Mouse (Mus musculus) neural tube, embryonic 13.5 days (tissue): ENCODE measurements around the gene Ttll4. TPM values are rescaled to one million over a fixed set of nuclear protein-coding genes. Genes with fewer than 3 reads are reported as not detected.
A peak's percentile ranks its signal among the peaks of the same experiment; 100 is the strongest.

Experiments
- ATAC-seq: fragments of 200-750 bp; cut with Nextera tagmentation; 2 replicates; pipeline ENCODE4 v1.8.0; 2017; ENCODE audit warnings: low read depth, mild to moderate bottlenecking, moderate TSS enrichment, moderate library complexity
- H3K27ac ChIP-seq: fragments of 300-500 bp; sonication (generic); replicated peaks from 2 replicates; pipeline ENCODE4 v1.5.1; 2015; ENCODE audit warnings: moderate library complexity, mild to moderate bottlenecking, inconsistent platforms
- H3K27me3 ChIP-seq: fragments of 300-500 bp; sonication (generic); 2 replicates; pipeline ENCODE4 v1.6.1; 2015; ENCODE audit warnings: mild to moderate bottlenecking, inconsistent platforms
- H3K36me3 ChIP-seq: fragments of 300-500 bp; sonication (generic); 2 replicates; pipeline ENCODE4 v1.6.1; 2015; ENCODE audit warnings: mild to moderate bottlenecking, inconsistent platforms
- H3K4me1 ChIP-seq: fragments of 300-500 bp; sonication (generic); replicated peaks from 2 replicates; pipeline ENCODE4 v1.6.1; 2015; ENCODE audit warnings: inconsistent platforms
- H3K4me2 ChIP-seq: fragments of 300-500 bp; sonication (generic); 2 replicates; pipeline ENCODE4 v1.6.1; 2015; ENCODE audit warnings: inconsistent platforms, mild to moderate bottlenecking, moderate library complexity
- H3K4me3 ChIP-seq: fragments of 300-500 bp; sonication (generic); 2 replicates; pipeline ENCODE4 v1.5.1; 2015; ENCODE audit warnings: mild to moderate bottlenecking, inconsistent platforms
- H3K9ac ChIP-seq: fragments of 300-500 bp; sonication (generic); 2 replicates; pipeline ENCODE4 v1.6.1; 2015; ENCODE audit warnings: moderate library complexity, mild to moderate bottlenecking, inconsistent platforms
- H3K9me3 ChIP-seq: fragments of 300-500 bp; sonication (generic); 2 replicates; pipeline ENCODE4 v1.6.1; 2016; ENCODE audit warnings: inconsistent platforms
- WGBS: fragments of 180-500 bp; shearing (Covaris S2); methylation state at CpG from one replicate; pipeline ENCODE4 v1.1.7; 2015; 5-methylcytosine and 5-hydroxymethylcytosine counted together
- polyA plus RNA-seq: library from polyadenylated mRNA; unstranded; fragments of >200 nt; fragmentation: Nextera tagmentation; extraction: Ambion mirVana; gene quantifications from 2 replicates; pipeline ENCODE4 v1.2.1, GENCODE M21; 2015

Ttll4 gene
- polyA plus RNA-seq, 1 experiment from 2014 or later: 7.7 TPM

DNA sequence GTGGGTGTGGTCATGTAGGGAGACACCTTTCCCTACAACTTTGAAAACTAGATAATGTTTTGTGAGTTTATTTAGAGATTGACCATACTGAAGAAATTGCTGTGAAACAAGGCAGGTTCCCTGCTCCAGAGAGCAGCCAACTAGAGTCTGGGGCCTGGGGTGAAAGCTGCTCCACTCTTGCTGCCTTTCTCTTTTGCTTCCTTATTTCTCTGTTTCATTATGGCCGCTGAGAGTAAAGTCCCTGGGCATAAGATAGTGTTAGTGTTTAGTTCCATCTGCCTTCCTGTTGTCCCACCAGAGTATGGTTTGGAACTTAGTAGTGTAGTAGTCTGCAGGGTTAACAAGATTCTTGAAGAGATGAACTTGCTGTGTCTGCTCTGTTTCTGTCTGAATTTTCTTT is 16.3 kb downstream of the Ttll4 start:
- 88% methylated on average over 1 of the region's 1 CpGs for WGBS
- H3K9ac ChIP-seq: no peak overlapping the region
- no peak overlapping the region for H3K4me2 ChIP-seq
- H3K4me3 ChIP-seq: no peak overlapping the region
- peaks cover 47% of the 10 kb centered on the region for H3K36me3 ChIP-seq
- H3K27ac ChIP-seq: no peak overlapping the region
- ATAC-seq: no peak
- no peaks in the 10 kb centered on the region for H3K27me3 ChIP-seq
- H3K9me3 ChIP-seq: no peaks in the 10 kb centered on the region
- no peaks in the 10 kb centered on the region for H3K4me1 ChIP-seq

DNA sequence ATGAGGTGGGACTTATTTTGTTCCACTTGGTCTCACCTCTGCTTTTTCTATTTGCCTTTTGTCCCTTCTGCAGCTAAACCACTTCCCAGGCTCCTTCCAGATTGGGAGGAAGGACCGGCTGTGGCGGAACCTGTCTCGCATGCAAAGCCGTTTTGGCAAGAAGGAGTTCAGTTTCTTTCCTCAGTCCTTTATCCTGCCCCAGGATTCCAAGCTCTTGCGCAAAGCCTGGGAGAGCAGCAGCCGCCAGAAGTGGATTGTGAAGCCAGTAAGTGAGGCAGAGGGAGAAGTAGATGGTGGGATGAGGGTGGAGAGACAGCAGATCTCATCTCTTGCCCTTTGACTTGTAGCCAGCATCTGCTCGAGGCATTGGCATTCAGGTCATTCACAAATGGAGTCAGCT is 25.6 kb downstream of the Ttll4 start:
- H3K4me3 ChIP-seq: no peak overlapping the region
- no peak for ATAC-seq
- no peaks in the 10 kb centered on the region for H3K27me3 ChIP-seq
- H3K27ac ChIP-seq: no peak overlapping the region
- WGBS: 93% methylated on average over 7 of the region's 7 CpGs
- no peaks in the 10 kb centered on the region for H3K9me3 ChIP-seq
- H3K4me2 ChIP-seq: no peak overlapping the region
- no peaks in the 10 kb centered on the region for H3K4me1 ChIP-seq
- H3K36me3 ChIP-seq: peaks cover 95% of the 10 kb centered on the region
- no peak overlapping the region for H3K9ac ChIP-seq

DNA sequence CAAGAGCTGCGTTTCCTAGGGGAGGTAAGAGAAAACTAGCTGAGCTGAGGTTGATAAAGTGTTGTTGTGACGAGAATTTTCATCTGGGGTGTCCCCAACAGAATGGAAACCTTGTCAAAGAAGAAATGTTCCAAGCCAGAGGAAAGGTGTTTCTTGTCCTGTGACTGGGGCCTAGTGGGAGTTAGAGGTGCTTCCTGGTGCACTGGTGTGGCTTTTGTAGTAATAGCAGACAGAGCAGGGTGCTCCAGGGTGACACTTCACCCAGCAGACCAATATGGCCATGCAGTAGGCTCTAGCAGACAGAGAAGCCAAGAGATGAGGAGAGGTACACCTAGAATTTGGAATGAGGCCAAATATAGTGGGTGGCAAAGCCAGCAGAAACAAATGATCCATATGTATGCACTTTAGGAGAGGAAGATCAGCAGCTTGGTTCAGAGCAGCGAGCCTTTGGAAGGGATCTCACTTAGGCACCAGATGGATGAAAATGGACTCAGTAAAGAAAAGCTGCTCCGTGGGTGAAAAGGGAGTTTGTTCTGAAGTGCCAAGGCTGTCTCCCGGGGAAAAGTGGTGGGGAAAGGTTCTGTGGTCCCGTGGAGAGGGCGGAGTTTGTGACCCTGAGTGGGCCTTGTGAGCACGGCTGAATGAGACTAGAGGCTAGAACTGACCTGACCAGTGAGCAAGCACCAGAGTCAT is 32.5 kb downstream of the Ttll4 start:
- ATAC-seq: no peak
- no peak overlapping the region for H3K4me3 ChIP-seq
- H3K27ac ChIP-seq: no peak overlapping the region
- no peaks in the 10 kb centered on the region for H3K4me1 ChIP-seq
- WGBS: 89% methylated on average over 8 of the region's 8 CpGs
- H3K36me3 ChIP-seq: peaks cover 94% of the 10 kb centered on the region
- H3K4me2 ChIP-seq: no peak overlapping the region
- no peaks in the 10 kb centered on the region for H3K9me3 ChIP-seq
- H3K9ac ChIP-seq: no peak overlapping the region
- no peaks in the 10 kb centered on the region for H3K27me3 ChIP-seq

DNA sequence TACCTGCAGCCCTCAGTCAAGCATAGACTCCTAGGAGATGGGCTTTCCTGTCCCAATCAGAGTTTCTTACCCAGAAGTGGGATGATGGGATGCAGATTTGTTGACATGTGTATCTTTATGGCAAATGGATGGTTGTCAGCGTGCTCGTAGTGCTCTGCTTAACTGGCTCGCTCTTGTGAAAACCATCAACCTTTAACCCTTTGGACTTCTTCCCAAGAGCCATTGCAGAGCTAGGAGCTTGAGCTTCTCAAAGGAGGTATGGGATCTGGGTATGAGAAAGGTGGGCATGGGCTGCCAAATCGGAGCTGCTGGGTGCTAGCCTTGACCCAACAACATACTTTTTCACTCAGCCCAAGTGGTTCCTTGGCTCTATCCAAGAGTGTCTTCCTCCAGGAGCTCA is 34.3 kb downstream of the Ttll4 start:
- H3K27ac ChIP-seq: no peak overlapping the region
- H3K36me3 ChIP-seq: peaks cover 89% of the 10 kb centered on the region
- no peak for ATAC-seq
- no peaks in the 10 kb centered on the region for H3K9me3 ChIP-seq
- no peaks in the 10 kb centered on the region for H3K27me3 ChIP-seq
- 93% methylated on average over 4 of the region's 4 CpGs for WGBS
- no peak overlapping the region for H3K4me2 ChIP-seq
- no peaks in the 10 kb centered on the region for H3K4me1 ChIP-seq
- H3K4me3 ChIP-seq: no peak overlapping the region
- no peak overlapping the region for H3K9ac ChIP-seq

DNA sequence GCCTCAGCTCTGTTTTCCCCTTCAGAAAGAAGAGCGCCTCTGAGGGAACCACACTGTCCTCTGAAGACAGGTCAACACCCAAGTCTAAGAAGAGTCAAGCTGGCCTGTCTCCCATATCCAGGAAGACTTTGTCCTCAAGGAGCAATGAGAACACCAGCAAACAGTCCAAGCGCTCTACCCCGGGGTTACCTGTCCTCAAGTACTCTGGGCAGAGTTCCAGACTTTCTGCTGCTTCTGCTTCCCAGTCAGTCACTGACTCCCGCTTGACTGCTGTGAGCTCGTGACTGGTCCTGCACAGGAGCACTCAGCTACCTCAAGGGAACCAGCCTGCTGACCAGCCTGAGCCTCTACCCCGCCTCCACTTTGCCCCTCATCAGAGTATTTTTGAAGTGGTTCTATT is 35.9 kb downstream of the Ttll4 start:
- WGBS: 93% methylated on average over 6 of the region's 6 CpGs
- Histone ChIP-seq H3K4me2 (no peak overlapping the region), H3K27ac (no peak overlapping the region), H3K4me3 (no peak overlapping the region), H3K36me3 (peaks cover 83% of the 10 kb centered on the region), H3K4me1 (no peaks in the 10 kb centered on the region), H3K9me3 (no peaks in the 10 kb centered on the region), H3K27me3 (no peaks in the 10 kb centered on the region), H3K9ac (no peak overlapping the region)
- ATAC-seq: no peak

DNA sequence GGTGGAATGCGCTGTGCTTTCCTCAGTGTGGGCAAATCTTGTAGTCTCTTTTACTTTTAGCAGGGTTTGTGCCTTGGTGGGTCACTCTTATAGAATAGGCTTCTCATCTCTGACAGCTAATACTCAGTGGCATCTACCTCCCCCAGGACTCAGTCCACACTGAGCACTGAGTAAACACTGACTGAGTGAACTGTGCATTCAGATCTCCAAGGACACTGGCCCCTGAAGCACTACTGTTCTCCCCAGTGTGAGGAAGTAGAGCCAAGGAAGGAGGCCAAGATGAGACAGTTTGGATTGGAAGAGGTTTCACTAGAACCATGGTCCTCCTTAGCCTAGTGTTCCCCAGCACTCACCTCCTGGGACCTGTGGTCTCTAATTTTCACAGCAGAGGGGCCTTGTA is 36.8 kb downstream of the Ttll4 start:
- Histone ChIP-seq H3K4me1 (no peaks in the 10 kb centered on the region), H3K9ac (no peak overlapping the region), H3K4me2 (no peak overlapping the region), H3K9me3 (no peaks in the 10 kb centered on the region), H3K27me3 (no peaks in the 10 kb centered on the region), H3K4me3 (no peak overlapping the region), H3K36me3 (peaks cover 78% of the 10 kb centered on the region), H3K27ac (no peak overlapping the region)
- WGBS: 97% methylated on average over 1 of the region's 1 CpGs
- no peak for ATAC-seq

DNA sequence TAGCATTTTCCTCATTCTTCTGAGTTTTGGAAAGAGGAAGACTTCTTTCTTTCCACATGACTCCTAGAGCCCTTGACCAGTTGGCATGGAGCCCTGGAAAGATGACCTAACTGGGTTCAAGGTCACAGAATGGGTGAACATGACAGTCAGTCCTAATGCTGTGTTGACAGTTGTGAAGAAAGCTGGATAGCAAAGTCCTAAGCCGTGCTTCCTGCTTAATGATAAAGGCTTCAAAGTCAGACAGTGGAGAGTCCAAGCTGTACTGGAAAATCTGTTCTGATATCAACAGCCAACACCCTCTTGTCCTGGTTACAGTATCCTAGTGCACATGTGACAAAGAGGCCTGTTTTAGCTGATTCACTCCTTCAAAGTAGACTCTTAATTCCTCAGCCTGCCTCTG is 37.2 kb downstream of the Ttll4 start:
- H3K4me1 ChIP-seq: no peaks in the 10 kb centered on the region

DNA sequence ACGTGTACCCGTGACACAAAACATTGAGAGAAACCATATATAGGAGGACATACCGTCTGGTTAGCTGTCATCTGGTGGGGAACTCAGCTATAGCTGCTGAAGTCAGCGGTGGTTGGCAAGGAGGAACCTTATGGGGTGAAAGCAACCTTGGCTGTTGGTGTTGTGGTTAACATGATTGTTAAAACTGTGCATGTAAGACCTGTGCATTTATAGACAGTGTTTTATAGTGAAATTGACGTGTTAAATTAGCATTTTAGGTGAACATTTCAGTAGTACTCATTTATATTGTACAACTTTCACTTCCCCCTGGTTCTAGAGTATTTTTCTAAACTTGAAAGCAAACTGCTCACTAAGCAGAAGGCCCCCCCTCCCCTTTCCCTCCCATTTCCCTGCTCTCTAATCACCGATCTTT is 40.6 kb downstream of the Ttll4 start:
- H3K9ac ChIP-seq: no peak overlapping the region
- no peaks in the 10 kb centered on the region for H3K9me3 ChIP-seq
- WGBS: 93% methylated on average over 6 of the region's 6 CpGs
- no peak overlapping the region for H3K27ac ChIP-seq
- H3K4me3 ChIP-seq: no peak overlapping the region
- H3K4me2 ChIP-seq: no peak overlapping the region
- ATAC-seq: no peak
- H3K27me3 ChIP-seq: no peaks in the 10 kb centered on the region
- H3K36me3 ChIP-seq: peaks cover 42% of the 10 kb centered on the region
- H3K4me1 ChIP-seq: no peaks in the 10 kb centered on the region

More for the DNA sequence above, 37.2 kb downstream of the Ttll4 start:
- H3K4me3 ChIP-seq: no peak overlapping the region
- H3K4me2 ChIP-seq: no peak overlapping the region
- peaks cover 75% of the 10 kb centered on the region for H3K36me3 ChIP-seq
- ATAC-seq: no peak
- H3K27me3 ChIP-seq: no peaks in the 10 kb centered on the region
- no peak overlapping the region for H3K9ac ChIP-seq
- no peaks in the 10 kb centered on the region for H3K9me3 ChIP-seq
- 94% methylated on average over 1 of the region's 1 CpGs for WGBS
- H3K27ac ChIP-seq: no peak overlapping the region

DNA sequence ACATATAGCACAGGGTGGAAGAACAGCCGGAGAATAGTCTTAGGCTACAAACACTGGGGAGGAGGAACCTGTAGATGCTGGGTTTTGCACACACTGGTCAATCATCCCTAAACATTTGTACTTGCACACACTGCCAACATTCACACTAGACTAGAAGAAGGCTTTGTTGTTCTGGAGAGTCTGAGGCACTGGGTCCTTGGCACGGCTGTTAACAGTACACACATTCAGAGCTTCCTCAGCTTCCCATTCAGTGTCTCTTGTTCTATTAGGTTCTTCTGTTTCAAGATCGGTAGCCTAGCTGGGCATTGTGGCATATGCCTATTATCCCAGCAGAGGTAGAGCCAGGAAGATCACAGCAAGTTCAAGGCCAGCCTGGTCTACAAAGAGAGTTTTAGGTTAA is 42.6 kb downstream of the Ttll4 start:
- H3K27me3 ChIP-seq: no peaks in the 10 kb centered on the region
- no peak overlapping the region for H3K4me3 ChIP-seq
- no peak for ATAC-seq
- H3K4me2 ChIP-seq: no peak overlapping the region
- no peak overlapping the region for H3K27ac ChIP-seq
- peaks cover 22% of the 10 kb centered on the region for H3K36me3 ChIP-seq
- WGBS: 65% methylated on average over 3 of the region's 3 CpGs
- H3K9ac ChIP-seq: no peak overlapping the region
- no peaks in the 10 kb centered on the region for H3K9me3 ChIP-seq
- H3K4me1 ChIP-seq: no peaks in the 10 kb centered on the region

DNA sequence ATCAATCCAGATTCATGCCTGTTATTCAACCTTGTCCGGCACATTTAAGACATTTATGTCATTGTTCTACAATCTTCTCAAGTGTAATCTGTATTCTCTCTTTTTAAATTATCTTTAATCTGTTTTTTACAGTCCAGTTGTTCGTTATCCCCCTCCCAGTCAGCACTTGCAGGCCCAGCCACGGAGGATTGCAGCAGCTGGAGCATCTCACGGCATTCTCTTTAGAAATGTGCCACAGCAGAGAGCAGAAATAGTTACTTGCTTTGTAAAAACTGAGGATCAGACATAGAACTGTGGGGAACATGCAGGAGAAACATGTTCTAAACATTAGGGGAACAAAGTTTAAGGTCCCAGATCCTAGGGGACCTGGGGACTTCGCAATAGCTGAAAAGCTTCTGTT is 43.5 kb downstream of the Ttll4 start:
- Histone ChIP-seq H3K4me2 (no peak overlapping the region), H3K27ac (no peak overlapping the region), H3K4me3 (no peak overlapping the region), H3K9me3 (no peaks in the 10 kb centered on the region), H3K4me1 (no peaks in the 10 kb centered on the region), H3K27me3 (no peaks in the 10 kb centered on the region), H3K36me3 (peaks cover 15% of the 10 kb centered on the region), H3K9ac (no peak overlapping the region)
- WGBS: 63% methylated on average over 5 of the region's 5 CpGs
- no peak for ATAC-seq

DNA sequence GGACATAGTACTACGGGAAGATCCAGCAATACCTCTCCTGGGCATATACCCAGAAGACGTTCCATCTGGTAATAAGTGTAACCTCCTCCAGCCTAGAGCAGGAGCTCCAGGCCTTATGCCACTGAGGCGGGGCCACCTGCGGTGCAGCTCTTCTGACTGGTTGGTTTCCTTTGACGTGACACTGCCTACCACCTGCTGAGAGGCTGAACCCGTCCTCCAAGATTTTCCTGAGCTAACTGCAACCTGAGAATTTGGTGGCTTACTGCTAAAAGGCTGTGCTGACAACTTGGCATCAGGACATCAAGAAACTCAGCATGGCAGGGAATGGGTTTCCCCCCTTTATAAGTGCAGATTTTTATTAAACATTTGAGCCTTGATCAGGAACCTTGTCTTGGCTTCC is 48.0 kb downstream of the Ttll4 start:
- H3K9ac ChIP-seq: no peak overlapping the region
- WGBS: 39% methylated on average over 6 of the region's 6 CpGs
- no peak for ATAC-seq

DNA sequence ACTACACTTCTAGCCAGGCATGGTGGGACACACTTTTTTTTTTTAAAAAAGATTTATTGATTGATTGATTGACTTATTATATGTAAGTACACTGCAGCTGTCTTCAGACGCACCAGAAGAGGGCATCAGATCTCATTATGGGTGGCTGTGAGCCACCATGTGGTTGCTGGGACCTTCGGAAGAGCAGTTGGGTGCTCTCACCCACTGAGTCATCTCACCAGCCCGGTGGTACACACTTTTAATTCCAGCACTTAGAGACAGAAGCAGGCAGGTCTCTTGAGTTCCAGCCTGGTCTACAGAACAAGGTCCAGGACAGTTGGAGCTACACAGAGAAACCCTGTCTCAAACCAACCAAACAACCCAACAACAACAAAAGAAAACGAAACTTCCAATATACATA is 50.5 kb downstream of the Ttll4 start:
- Histone ChIP-seq H3K27ac (no peak overlapping the region), H3K36me3 (no peaks in the 10 kb centered on the region), H3K9me3 (no peaks in the 10 kb centered on the region), H3K9ac (no peak overlapping the region), H3K4me1 (peaks cover 15% of the 10 kb centered on the region), H3K4me3 (no peak overlapping the region), H3K27me3 (peaks cover 14% of the 10 kb centered on the region; the same call in 1 of the 2 replicates), H3K4me2 (no peak overlapping the region)
- ATAC-seq: no peak
- 83% methylated on average over 4 of the region's 4 CpGs for WGBS

More for the DNA sequence above, 48.0 kb downstream of the Ttll4 start:
- no peaks in the 10 kb centered on the region for H3K36me3 ChIP-seq
- H3K4me1 ChIP-seq: peaks cover 15% of the 10 kb centered on the region
- no peak overlapping the region for H3K4me3 ChIP-seq
- no peak overlapping the region for H3K27ac ChIP-seq
- peaks cover 14% of the 10 kb centered on the region; the same call in 1 of the 2 replicates for H3K27me3 ChIP-seq
- no peaks in the 10 kb centered on the region for H3K9me3 ChIP-seq
- H3K4me2 ChIP-seq: no peak overlapping the region

DNA sequence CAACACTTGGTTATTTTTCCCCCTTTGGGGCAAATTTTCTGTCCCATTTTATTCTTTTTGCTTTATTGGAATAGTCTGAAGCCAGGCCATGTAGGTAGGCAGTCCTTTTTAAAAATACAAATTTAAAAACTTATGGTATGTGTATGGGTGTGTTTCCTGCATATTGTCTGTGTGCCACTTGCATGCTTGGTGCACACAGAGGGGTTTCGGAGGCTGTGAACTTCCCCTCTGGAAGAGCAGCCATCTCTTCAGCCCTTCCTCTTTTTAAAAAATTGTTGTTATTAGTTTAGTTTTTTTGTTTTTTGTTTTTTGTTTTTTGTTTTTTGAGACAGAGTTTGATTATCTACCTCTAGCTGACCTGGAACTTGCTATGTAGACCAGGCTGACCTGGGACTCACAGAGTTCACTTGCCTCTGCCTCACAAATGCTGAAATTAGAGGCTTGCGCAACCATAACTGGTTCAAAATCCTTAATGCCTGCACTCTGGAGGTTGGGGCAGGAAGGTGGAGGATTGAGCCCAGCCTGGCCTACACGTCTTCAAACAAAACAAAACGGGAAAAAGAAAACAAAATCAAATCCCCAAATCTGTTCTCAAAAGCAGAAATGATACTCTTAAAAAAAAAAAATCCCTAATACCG is 51.0 kb downstream of the Ttll4 start:
- Histone ChIP-seq H3K4me3 (peak overlapping the region; percentile 45), H3K4me2 (peak overlapping the region; percentile 91)

More for the DNA sequence above, 51.0 kb downstream of the Ttll4 start:
- ATAC-seq: no peak
- H3K27me3 ChIP-seq: peaks cover 14% of the 10 kb centered on the region; the same call in 1 of the 2 replicates
- no peak overlapping the region for H3K27ac ChIP-seq
- H3K4me1 ChIP-seq: peaks cover 15% of the 10 kb centered on the region
- 42% methylated on average over 5 of the region's 5 CpGs for WGBS
- H3K36me3 ChIP-seq: no peaks in the 10 kb centered on the region
- H3K9ac ChIP-seq: no peak overlapping the region
- H3K9me3 ChIP-seq: no peaks in the 10 kb centered on the region
